Mouse (Mus musculus): ENCODE measurements around the gene Rtl5.

Rtl5 gene

DNA sequence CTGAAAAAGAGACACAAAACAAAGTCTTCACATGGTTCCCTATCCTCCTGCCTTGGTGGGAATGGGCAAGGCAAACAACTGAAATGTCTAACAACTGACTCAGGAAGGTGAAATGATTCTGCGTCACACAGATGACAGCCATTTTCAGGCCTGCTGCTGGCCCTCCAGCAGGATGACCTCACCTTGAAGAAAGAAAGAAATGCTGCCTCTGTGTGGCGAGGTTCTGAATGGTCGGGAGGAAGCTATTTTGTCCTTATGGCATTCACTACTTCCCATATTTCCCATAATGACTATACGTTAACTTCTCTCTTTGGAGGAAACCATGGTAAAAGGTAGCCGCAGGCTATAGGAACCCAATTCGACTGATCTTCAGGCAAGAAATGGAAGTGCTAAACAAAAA is 4.0 kb downstream of the Rtl5 start:
- no peak for DNase-seq (ENCODE audit: extremely low read depth, low read depth, low spot score)

DNA sequence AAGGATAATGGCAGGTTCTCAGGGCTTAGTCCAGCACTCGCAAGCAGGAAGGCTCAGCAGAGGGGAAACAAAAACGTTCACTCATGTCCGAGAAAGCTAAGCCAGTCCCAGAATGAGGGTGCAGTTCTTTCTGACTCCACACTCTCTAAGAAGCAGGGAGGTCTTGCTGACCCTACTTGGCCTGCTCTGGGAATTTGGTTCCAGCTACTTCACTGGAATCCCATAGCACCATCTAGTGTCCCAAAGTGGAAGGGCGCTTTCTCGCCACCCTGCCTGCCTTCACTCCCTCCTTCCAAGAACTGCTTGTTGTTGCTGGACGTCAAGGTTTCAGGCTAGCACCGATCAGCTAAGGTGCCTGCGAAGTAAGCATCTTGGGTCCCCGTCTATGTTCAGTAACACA is 5.0 kb downstream of the Rtl5 start:
- no peak for DNase-seq (ENCODE audit: extremely low read depth, low read depth, low spot score)

DNA sequence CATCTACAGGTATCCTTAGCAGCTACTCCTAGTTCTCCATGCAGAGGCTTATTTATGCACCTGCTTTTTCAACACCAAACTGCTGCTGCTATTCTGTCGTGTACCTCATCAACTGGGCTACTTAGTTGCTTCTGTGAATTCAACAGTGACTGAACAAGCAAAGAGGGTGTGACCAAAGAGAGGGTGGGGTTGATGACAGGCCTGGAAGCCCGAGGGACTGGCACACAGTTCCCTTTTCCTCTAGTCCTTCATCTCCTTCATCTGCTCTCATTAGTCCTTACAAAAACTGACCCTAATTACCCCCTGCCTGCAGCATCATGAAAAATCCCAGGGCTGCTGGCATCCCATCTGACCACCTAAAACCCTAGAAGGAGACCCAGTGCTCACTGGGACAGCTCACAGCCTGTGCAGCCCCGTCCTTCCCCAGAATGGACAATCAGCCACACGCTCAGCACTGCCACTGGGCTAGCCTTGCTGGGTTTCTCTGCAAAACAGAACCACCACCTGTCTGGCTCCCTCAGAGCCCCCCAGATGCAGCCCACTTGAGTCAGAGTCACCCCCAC is 5.8 kb downstream of the Rtl5 start:
- DNase-seq (ENCODE audit: extremely low read depth, low read depth, low spot score), result no peak

DNA sequence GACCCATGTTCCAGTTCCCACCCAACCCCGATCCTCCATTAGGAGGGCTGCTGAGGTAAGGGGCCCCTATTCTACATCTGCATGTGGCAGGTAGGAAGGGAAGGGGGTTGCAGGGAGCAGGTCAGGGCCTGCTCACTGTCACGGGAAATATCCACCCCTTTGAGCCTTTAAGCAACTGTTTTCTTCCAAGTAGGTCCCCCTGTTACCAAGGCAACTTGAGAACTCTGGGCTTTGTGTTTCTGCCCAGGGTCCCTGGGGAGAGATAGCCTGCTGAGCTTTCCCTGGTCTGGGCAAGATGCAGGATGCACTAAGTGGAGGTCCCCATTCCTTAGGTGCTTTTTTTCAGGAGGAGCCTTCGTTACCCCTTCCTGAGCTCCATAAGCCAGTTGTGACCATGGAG is 7.0 kb downstream of the Rtl5 start:
- DNase-seq (ENCODE audit: extremely low read depth, low read depth, low spot score), result no peak

DNA sequence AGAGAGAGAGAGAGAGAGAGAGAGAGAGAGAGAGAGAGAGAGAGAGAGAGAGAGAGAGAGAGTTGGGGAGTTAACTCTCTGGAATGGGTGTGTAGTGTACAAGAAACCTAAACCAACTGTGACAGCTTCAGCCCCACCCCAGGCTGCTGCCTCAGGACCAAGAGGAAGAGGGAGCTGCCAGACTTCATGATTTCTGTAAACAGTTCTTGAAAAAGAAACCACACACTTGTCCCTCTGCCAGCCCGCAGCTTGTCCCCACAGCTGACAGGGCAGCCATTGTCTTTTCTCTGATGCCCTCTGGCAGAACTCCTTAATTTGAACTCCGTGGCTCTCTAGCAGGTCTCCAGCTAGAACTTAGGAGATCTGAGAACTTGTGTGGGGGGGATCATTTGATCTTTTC is 10.2 kb downstream of the Rtl5 start:
- no peak for DNase-seq (ENCODE audit: extremely low read depth, low read depth, low spot score)

DNA sequence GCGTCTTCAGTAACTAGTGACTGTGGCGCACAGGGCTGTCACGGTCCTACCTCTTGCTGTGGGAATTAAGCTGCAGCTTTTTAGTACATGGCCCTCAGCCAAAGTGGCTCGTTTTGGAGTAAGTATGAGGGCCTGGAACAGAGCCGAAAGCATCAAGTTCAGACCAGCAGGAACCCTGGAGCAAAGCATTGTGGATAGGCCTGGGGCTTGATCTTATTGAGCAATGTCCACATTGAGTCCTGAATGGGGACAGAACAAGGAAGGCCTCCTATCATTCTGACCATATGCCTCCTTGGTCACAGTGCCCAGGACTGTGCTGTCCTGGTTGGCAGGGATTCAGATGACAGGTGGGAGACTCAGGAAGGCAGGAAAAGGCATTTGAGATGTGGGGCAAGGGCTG is 10.9 kb downstream of the Rtl5 start:
- DNase-seq (ENCODE audit: extremely low read depth, low read depth, low spot score), result no peak

DNA sequence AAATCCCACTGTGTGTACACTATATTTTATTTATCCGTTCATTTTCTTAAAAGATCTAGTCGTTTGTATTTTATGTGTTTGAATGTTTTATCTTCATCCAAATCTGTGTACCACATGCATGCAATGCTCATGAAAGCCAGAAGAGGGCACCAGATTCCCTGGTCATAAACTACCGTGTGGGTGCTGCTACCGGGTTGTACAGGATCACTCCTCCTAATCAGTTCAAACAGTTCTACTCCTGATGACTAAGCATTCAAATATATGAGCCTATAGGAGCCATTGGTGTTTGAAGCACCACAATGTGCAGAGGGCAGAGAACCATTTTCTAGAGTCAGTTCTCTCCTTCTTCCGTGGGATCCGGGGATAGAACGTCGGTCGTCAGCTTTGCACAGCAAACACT is 11.7 kb downstream of the Rtl5 start:
- DNase-seq (ENCODE audit: extremely low read depth, low read depth, low spot score), result no peak

DNA sequence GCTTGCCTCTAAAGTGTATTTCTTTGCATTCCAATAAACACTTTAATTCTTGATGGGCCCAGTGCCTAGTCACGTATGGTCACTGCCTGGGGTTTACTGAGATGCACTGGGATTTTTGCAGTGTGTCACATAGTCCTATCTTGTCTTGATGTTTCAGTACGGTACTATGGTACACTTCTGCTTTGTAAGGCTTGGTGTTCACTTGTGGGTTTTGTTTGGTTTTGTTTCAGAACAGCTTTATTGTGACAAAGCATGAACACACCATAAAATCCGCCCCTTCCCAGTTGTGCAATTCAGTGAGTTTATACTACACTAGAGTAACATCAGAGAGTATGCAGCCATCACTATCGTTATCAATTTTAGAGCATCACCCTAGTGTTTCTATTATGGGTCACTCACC is 17.1 kb downstream of the Rtl5 start:
- no peak for DNase-seq (ENCODE audit: extremely low read depth, low read depth, low spot score)

DNA sequence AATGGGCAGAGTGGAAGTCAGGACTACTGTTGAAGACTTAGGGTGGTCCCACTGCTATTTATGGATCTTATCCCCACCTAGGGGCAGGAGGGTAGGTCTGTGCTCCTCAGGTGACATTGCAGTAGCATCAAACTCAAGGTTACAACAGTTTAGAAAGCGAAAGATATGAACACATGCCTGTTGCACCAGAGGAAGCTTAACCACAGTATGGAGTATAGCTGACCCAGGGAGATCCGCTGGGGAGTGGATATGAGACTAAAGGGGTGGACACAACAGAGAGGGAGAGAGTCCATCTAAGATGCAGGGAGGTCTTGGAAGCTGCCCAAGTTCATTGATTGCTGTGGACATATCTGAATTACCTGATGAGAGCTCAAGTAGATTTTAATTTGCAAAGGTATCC is 17.7 kb downstream of the Rtl5 start:
- no peak for DNase-seq (ENCODE audit: extremely low read depth, low read depth, low spot score)

DNA sequence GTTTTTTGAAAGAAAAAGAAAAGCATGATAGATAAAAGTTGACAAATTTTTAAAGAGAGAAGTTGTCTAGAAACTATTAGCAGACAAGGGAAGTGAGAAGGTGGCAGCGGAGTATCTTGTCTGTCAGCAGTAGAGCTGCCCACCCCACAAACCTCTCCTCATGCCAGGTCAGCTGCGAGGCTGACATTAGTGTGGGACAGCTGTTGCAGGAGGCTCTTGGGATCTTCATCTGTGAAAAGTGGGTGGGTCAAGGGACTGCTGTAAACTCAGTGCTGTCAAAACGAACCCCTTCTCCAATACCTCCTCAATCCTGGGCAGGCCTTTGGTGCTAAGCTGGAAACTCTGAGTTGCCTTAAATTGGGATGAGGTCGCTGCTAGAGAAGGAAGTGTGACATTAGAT is 19.9 kb downstream of the Rtl5 start:
- DNase-seq (ENCODE audit: extremely low read depth, low read depth, low spot score), result no peak

DNA sequence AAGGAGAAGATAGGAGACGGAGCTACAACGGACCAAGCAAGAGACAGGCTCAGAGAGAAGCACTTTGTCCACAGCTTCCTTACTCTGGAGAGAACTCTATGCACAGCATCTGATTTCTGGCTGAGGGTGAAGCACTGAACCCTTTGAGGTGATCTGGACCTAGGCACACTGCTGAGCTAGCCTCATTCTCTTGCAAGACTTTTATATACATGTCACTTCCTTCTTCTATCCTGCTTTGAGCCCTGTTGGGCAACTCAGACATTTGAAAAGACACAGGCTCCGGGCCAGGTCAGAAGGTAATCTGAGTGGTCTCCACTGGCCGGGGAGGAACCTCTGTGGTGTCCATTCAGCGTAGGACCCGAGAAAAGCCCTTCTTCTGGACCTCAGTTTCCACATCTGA is 20.6 kb downstream of the Rtl5 start:
- DNase-seq (ENCODE audit: extremely low read depth, low read depth, low spot score), result no peak

DNA sequence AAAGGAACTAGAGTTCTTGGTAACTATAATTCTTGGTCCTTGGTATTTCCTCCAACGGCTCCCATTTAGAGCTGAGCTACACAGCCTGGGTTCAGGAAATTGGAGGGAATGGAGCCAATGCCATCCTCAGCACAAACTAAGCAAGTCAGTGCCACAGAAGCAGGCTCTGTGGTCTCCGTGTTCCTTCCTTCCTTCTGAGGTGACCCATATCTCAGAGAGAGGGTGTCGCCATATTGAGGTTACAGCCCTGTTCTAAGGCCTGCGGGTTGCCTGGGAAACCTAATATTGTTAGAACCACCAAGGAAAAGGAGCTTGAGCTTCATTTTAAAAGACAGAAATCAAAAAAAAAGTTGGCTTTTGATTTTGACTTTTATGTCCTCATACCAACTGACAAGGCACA is 28.7 kb downstream of the Rtl5 start:
- DNase-seq (ENCODE audit: extremely low read depth, low read depth, low spot score), result no peak

DNA sequence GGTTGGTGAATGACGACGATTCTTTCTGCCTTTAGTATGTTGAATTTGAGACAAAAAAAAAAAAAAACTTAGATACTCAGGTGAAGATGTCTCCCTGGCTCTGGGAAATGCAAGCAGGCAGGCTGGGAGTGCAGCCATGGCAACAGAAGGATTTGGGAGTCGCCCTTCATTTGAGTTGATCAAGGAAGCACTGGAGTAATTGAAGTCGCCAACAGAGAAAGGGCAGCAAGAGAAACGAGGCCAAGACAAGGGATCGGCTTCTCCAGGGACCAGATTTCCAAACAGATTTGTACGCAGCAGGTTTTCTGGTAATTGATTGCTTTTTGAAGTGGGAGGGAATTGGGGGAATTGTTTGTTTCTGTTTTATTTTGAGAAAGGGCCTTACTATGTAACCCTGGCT is 29.5 kb downstream of the Rtl5 start:
- DNase-seq (ENCODE audit: extremely low read depth, low read depth, low spot score), result no peak

DNA sequence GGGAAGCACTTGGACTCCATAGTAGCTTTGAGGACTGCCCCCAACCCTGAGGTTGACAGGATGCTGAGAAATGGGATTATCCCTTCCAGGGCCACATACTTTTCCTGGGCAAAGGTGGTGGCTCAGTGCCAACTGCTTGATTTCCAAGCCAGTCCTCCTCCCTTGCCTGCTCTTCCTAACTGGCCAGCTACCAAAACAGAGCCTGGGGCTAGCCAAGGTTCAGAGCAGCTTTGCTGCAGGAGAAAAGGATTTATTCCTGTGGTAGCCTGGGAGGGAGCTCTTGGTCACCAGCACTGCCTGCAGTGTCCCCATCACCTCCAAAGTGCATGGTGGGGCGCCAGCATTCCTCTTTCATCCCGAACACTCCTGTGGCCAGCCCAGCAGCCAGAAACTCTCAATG is 33.6 kb downstream of the Rtl5 start:
- DNase-seq (ENCODE audit: extremely low read depth, low read depth, low spot score), result no peak

DNA sequence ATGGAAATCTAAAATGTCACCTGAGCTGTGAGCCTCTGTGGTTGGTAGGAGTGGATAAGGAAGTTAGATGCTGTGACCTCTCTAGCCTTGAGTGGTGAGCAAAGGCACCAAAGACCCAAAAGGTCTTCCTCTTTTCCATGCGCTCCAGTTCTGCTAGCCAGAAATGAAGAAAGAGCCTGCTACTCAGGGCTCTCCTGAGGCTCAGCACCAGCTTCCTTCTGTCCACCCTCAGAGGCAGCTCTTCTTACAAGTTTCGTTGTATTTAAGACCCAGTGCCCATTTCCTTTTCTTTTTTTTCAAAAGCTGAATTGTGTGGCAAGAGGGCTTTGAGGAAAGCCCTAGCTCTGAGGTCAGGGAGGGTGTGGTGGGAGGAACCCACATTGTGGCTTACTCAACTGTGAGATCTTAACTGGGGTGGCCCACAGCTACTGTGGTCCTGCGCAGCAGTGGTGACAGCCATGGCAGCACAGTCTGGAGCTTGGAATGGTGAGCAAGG is 34.2 kb downstream of the Rtl5 start:
- DNase-seq (ENCODE audit: extremely low read depth, low read depth, low spot score), result no peak

DNA sequence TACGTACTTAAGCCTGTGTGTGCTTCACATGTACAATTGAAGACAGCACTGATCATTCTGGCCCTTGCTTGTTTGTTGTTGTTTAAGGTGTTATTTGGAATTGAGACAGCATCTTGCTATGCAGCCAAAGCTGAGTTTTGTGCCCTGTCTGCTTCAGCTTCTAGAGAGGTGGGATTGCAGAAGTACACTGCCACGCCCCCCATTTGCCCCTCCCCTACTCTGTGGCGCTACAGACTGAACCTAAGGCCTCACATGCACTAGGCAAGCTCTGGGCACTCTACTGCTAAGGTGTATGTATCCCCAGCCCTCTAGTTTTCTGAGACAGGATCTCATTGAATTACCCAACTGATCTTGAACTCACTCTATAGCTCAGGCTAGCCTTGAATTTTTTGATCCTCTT is 35.4 kb downstream of the Rtl5 start:
- no peak for DNase-seq (ENCODE audit: extremely low read depth, low read depth, low spot score)

DNA sequence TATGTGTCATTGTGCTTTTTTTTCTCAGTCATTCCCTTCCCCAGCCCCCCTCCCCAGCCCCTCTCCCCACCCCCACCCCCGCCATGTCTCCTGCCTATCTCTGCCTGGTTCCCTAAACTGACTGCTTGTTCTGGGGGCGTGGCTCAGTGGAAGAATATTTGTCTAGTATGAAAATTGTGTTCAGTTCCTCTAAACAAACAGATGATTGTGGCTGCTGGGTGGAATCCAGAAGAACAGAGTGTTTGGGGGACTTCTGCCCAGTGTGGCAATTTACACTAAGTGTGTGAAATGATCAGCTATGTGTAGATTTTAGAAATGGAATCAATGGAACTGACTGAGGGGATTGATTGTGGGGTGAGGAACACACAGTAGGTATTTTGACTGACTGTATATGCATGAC is 37.5 kb downstream of the Rtl5 start:
- no peak for DNase-seq (ENCODE audit: extremely low read depth, low read depth, low spot score)

DNA sequence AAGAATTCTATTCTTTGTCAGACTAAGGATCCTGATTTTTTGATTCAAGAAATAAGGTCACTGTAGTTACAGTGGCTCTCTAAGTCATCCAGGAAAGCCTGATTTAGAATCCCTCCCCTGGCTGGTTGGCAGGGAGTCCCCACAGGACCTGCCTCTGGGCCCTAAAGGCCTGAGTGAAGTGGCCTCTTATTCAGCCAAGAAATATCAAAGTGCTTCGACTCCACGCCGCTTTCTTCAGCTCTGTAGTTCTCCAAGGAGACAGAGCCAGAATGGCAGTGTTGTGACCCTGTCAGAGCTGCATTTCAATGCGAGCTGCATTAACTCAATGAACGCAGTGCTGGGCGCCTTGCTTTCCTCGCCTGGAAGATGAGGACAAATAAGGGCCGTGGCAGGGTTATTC is 38.7 kb downstream of the Rtl5 start:
- DNase-seq (ENCODE audit: extremely low read depth, low read depth, low spot score), result no peak

DNA sequence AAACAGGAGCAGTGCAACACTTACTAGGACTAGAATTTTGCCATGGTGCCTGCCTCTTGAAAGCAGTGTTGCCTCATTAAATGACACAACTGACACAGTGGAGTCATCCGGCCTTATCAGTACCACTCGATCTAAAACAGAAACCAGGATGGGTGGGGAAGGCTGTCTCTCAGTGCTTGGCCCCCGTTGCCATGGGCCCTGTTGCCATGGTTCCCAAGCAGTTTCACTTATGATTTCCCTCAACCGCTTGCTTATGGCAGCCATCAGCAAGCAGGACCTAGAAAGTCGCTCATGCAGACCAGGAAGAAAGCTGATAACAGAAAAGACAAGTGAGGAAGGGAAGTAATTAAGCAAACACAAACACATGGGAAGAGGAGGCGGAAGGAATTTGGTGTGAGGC is 39.3 kb downstream of the Rtl5 start:
- DNase-seq (ENCODE audit: extremely low read depth, low read depth, low spot score), result no peak

DNA sequence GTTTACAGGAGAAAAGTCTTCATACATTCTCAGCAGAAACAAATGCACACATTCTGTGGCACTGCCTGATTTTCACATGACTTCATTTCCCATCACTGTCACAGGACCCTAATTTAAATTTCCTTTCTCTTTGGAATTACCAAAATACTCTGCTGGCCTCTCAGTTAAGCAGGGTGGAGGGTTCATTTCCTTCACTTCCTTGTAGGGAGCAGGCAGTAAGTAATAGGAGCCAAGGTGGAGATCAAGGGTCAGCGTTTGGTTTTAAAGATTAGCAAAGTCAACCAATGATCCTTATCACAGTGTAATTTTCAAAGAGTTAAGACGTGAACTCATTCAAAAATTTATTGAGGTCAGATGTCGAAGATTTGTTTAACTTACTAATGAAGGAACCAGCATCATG is 46.1 kb downstream of the Rtl5 start:
- no peak for DNase-seq (ENCODE audit: extremely low read depth, low read depth, low spot score)

DNA sequence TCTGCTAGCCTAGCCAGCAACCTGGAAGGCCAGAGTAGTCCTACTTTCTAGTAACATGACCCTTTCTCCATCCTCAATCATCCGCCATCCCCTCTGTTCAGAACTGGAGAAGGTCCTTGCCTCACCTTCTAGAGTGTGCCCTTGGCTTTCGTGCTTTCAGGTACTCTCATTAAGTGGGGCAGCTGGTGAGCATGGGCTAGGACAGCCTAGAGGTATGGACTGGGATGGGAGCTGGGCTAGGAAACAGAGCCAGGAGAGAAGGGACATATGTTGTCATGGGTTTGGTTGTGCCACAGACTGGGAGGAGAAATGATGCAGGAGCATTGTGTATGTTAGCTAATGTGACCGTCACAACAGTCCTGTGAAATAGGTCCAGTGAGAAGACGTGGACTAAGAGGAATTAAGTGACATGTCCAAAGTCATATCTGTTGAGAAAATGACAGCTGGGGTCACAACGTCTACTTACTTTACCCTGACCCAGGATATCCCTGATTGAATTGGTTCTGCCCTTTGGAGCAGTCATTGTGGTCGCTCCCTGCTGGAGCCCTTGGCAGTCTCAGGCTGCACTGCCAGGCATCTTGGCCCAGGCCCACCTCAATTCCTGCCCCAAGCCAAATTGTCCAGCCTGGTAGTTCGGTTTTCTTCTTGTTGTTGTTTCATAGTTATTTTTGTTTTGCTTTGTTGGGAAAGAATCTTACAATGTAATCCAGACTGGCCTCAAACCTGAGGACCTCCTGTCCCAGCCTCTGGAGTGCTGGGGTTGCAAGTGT is 51.4 kb downstream of the Rtl5 start:
- no peak for DNase-seq (ENCODE audit: extremely low read depth, low read depth, low spot score)

DNA sequence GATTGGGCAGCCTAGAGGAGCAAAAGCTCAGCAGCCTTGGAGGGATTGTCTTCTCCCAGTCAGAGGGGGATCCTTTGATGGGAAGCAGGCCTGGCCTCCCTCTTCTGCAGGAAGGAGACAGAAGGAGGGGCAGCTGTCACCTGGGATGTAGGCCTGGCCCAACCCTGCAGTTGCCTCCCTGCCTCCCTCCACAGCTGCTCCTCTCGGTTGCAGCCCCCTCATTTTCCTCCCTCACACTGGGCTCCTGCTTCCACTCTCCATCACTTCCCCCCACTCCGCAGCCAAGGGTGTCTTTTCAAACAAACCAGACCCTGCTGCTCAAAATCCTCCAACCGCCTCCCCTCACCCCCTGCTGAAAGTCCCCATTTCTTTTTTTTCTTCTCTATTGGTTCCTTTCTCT is 52.2 kb downstream of the Rtl5 start:
- DNase-seq (ENCODE audit: extremely low read depth, low read depth, low spot score), result no peak
